Mouse (Mus musculus) lung, adult 2 months (tissue): ENCODE measurements at regions not wholly inside any gene's neighbourhood (a gene's known extent, or its start where the extent isn't known, plus 50 kb on each side); places are given as distances from the start of the nearest gene placed in this dataset.
A peak's percentile ranks its signal among the peaks of the same experiment; 100 is the strongest.

ENCODE experiments used
- DNase-seq: peaks from one replicate; pipeline ENCODE4 v3.0.0; 2022
- H3K4me1 ChIP-seq: fragments of 200-500 bp; 2 replicates; pipeline ENCODE4 v1.6.1; 2011; ENCODE audit warnings: low read length; ENCODE audit not compliant: control insufficient read depth, insufficient read depth
- H3K4me3 ChIP-seq: fragments of 200-500 bp; replicated peaks from 2 replicates; pipeline ENCODE3; 2011; ENCODE audit warnings: low read depth, mild to moderate bottlenecking, control low read depth, low read length; ENCODE audit errors: extremely low read depth
- CTCF ChIP-seq: fragments of 200-500 bp; IDR thresholded peaks from 2 replicates; pipeline ENCODE4 v1.5.1; 2011; ENCODE audit warnings: mild to moderate bottlenecking, low read length, control low read depth; ENCODE audit not compliant: insufficient read depth
- POLR2A ChIP-seq: fragments of 200-500 bp; IDR thresholded peaks from 2 replicates; pipeline ENCODE4 v1.6.1; 2011; ENCODE audit warnings: low read depth, mild to moderate bottlenecking, control low read depth, low read length, borderline replicate concordance; ENCODE audit errors: extremely low read depth
- WGBS: fragments of 180-500 bp; shearing (Covaris S2); methylation state at CpG from one replicate; pipeline ENCODE4 v1.1.7; 2018; 5-methylcytosine and 5-hydroxymethylcytosine counted together

DNA sequence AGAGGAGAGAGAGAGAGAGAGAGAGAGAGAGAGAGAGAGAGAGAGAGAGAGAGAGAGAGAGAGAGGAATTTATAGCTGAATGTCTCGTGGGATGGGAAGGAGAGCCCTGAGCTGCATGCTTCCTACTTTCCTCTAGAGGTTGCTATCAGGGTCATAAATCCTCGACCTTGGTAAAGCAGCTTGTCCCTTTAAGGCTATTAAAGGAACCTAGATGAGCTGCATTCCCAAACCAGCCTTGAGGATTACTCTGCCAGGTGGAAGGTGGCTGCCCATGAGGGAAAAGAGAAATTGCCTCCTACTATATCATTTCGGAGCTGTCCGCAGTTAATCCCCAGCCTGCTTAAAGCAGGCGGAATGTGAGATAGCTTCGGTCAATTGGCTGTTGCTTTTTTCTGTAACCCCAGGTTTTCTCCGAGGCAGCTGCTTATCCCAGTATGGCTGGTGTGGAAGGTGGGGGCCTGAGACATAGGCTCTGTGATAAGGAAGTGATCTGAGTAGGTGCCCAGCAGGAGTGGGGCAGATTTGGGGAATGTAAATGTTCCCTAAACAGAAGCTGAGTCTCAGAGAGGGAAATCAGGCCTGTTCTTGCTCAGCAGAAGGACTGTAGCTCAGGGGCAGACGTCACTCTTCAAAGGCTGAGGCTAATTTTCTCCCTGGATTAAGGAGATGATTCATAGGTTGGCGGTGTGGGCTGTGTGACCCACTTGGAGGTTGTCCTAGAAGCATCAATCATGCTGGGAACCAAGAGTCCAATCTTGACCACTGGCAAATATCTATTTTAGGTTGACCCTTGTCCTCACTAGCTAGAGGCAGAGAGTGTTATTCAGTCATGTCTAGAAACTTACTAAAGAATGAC lies 255.2 kb upstream of the Camk1g start:
- 34% methylated on average over 9 of the region's 9 CpGs for WGBS
- H3K4me1 ChIP-seq, result no peaks in the 10 kb centered on the region
- no peak overlapping the region for H3K4me3 ChIP-seq
- no peak for TF ChIP-seq POLR2A
- no peak for TF ChIP-seq CTCF
- no peak for DNase-seq

DNA sequence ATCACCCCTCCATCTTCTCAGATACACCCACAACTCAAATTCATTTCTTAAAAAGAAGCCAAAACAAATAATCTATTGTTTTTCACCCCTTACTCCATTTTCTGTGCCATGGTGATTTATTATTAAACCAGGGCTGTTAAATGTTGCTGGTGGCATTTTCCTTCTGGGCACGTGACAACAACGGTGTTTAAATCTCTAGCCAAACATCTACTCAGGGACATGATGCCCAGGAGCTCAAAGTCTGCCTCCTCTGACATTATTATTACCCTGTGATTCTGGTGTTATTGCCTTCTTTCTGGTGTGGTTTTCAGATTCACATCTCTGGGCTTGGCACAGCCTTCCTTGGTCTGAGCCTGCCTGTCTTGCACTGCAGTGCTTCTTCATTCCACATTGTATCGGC lies 253.5 kb upstream of the Camk1g start:
- 86% methylated on average over 3 of the region's 3 CpGs for WGBS
- no peaks in the 10 kb centered on the region for H3K4me1 ChIP-seq
- no peak for DNase-seq
- H3K4me3 ChIP-seq, result no peak overlapping the region
- TF ChIP-seq POLR2A (no peak), CTCF (no peak)

DNA sequence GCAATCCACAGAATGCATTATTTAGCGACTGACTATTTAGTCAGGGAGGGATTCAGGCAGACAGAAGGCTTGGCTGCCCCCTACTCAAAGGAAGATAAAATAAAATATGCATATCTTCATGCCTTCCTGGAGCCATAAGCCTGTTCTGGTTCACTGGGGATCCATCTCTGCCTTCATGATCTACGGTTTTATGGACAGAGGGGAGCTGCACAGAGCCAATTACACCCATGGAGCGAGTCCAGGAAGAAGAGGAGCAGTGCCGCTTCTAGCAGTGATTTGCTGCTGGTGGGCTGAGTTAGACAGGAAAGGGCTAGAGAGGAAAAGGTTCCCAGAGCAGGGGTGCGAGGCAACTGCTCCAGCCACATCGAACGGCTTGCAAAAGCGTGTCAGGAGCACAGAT lies 248.2 kb upstream of the Camk1g start:
- whole genome bisulfite sequencing, result 54% methylated on average over 8 of the region's 8 CpGs
- TF ChIP-seq CTCF (no peak), POLR2A (no peak)
- no peaks in the 10 kb centered on the region for H3K4me1 ChIP-seq
- DNase-seq, result no peak
- H3K4me3 ChIP-seq, result no peak overlapping the region

DNA sequence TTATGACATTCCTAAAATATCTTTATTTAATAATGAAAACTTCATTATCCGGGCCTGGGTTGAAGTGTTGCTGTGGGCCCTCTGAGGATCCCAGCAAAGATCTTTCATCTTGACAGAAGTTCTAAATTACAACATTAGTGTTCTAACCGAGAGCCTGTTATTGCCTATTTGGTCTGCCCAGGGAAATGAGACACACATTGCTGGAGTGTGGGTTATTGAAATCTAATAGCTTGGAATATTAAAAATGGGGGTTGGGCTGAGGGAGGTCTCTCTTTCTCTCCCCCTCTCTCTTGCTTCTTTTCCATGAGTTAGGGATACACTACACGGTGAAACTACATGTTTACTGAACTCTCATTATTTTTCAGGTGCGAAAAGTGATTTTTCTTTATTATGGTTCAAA lies 240.4 kb upstream of the Camk1g start:
- DNase-seq, result no peak
- H3K4me3 ChIP-seq, result no peak overlapping the region
- no peaks in the 10 kb centered on the region for H3K4me1 ChIP-seq
- TF ChIP-seq CTCF (no peak), POLR2A (no peak)
- WGBS, result 58% methylated on average over 4 of the region's 4 CpGs

DNA sequence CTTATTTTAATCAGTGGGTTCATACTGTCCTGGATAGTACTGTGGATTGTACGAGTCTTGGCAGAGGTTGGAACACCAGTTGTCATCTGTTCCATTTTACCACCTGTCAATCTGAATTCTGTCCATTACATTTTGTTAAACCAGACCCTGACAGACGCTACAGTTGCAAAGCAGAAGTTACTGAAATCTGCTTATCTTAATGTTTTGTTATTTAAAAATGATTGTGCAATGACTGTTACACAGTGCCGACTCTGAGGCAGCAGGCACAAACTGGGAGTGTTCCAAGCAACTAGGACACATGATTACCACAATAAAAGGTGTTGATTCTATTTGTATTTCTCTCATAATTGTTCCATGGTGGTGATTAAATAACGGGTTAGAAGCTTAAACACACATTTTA lies 229.8 kb upstream of the Camk1g start:
- Histone ChIP-seq H3K4me3 (no peak overlapping the region), H3K4me1 (no peaks in the 10 kb centered on the region)
- 50% methylated on average over 4 of the region's 4 CpGs for WGBS
- DNase-seq, result no peak
- TF ChIP-seq CTCF (no peak), POLR2A (no peak)

DNA sequence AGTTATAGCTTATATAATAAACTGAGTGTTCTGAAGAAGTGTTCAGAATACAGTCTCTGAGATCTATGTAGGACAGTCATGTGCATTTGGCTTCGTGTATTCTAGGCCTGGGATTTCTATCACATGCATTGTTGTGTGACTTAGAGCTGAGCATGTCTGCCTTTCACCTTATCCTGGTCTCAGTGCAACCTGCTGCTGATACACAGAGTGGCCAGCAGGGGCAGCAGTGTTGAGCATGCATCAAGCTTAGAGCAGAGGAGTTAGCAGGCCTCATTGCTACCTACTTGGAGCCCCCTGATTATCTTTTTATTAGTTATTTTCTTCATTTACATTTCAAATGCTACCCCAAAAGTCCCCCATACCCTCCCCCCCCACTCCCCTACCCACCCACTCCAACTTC lies 229.1 kb upstream of the Camk1g start:
- 42% methylated on average over 1 of the region's 1 CpGs for WGBS
- no peaks in the 10 kb centered on the region for H3K4me1 ChIP-seq
- DNase-seq, result no peak
- no peak overlapping the region for H3K4me3 ChIP-seq
- no peak for TF ChIP-seq POLR2A
- TF ChIP-seq CTCF, result peak; percentile 75

DNA sequence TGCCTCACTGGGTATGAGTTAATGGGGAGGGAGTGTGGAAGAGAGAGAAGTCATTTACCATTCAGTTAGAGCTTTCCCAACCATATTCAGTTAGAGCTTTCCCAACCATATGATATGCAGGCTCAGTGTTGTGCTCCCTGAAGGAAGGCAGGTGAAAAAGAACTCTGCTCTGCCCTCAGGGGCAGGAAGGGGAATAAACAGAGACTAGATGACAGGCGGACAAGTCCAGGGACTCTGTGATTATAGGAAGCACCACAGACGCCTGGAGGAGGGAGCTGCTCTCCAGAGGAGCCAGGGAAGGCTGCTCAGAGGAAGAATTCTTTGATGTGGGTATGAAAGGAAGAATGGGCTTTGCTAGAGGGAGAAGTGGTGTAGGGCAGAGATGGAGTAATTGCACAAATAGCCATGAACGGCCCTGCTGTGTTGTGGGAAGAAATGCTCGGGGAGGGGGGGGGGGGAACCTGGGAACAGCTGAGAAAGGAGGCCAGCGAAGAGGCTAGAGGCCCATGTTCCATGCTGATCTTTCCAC lies 220.3 kb upstream of the Camk1g start:
- no peak for TF ChIP-seq CTCF
- no peak for TF ChIP-seq POLR2A
- Histone ChIP-seq H3K4me1 (no peaks in the 10 kb centered on the region), H3K4me3 (no peak overlapping the region)
- 43% methylated on average over 5 of the region's 5 CpGs for WGBS
- no peak for DNase-seq

DNA sequence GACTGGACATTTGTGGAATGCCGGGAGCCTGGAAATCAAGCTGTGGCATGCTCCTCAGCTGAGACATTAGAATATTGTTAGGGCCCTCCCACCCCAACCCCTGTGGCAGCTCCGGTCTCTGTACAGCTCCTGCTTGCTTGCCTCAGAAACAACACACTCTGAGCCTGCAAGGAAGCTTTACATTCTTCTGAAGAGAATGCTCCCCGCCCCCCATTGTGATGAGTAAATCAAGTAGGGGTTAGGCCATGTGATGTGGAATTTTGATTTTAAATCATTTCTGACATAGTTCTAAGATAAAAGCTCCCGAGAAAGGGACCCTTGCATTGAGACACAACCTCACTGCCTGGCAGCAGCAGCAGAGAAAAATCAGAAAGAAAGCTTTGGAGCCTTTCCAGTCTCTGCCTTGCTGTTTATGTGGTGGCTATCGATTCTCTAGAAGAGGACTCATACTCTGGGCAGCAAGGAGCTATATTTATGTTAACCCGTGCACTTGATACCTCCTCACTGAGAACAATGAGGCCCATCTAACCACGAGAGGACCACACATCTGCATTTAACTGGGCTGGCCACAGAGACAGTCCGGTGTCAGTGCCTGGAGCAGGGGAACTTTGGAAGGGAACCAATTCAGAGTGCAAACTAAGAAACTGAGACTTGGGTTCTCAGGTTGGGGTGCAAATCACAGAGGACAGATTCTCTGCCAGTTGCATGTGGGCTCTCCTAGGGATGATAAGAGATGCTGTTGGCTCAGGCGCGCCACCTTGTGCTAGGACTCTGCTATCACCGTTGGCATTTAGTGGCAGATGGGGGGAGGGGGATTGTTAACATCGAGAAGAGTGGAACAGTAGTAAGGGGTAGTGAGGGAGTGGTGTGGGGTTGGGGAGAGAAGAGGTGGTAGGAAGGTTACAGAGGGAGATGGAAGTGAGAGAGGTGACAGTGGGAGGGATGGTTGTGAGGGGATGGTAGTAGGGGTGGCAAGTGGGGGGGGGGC lies 218.7 kb upstream of the Camk1g start:
- Histone ChIP-seq H3K4me3 (no peak overlapping the region), H3K4me1 (no peaks in the 10 kb centered on the region)
- peak; percentile 45 for DNase-seq
- TF ChIP-seq CTCF (peak; percentile 81), POLR2A (no peak)
- 29% methylated on average over 12 of the region's 12 CpGs for WGBS

DNA sequence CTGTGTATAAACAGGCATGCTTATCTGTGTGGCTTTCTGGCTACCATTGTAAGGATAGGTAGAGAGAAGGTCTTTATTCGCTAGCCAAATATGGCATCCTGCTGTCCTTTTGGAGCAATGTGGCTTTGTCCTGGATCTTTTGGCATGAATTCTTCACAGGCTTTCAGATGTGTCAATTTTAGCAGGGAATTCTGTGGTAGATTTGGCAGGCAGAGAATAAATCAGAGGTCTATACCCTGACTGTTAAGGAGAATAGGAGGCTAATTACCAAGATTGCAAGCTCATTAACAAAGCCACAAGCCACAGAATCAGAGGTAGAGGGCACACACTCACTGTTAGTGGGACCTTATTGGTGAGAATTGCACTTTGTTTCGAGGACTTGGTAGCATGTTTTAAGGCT lies 217.2 kb upstream of the Camk1g start:
- DNase-seq, result no peak
- H3K4me3 ChIP-seq, result no peak overlapping the region
- no peaks in the 10 kb centered on the region for H3K4me1 ChIP-seq
- no peak for TF ChIP-seq POLR2A
- TF ChIP-seq CTCF, result no peak
- WGBS, result 88% methylated on average over 2 of the region's 2 CpGs
